Mouse (Mus musculus) bone marrow, adult 2 months (tissue): ENCODE data around the gene Ctnna2. TPM values are rescaled to one million over a fixed set of nuclear protein-coding genes. Genes with fewer than 3 reads are reported as not detected.

Source experiments
- H3K27ac ChIP-seq: fragments of 200-500 bp; 2 replicates; pipeline ENCODE4 v1.5.1; 2012; ENCODE audit warnings: low read depth, mild to moderate bottlenecking, control low read depth, inconsistent platforms, low read length; ENCODE audit not compliant: control insufficient read depth, poor library complexity, insufficient read depth
- H3K4me1 ChIP-seq: fragments of 200-500 bp; 2 replicates; pipeline ENCODE4 v1.6.1; 2011; ENCODE audit warnings: low read length; ENCODE audit not compliant: control insufficient read depth, insufficient read depth
- H3K4me3 ChIP-seq: fragments of 200-500 bp; replicated peaks from 2 replicates; pipeline ENCODE3; 2011; ENCODE audit warnings: mild to moderate bottlenecking, low read depth, low read length, control low read depth; ENCODE audit not compliant: control insufficient read depth
- CTCF ChIP-seq: fragments of 200-500 bp; IDR thresholded peaks from 2 replicates; pipeline ENCODE4 v1.5.1; 2011; ENCODE audit warnings: low read length, control low read depth; ENCODE audit not compliant: control insufficient read depth, insufficient read depth
- POLR2A ChIP-seq: fragments of 200-500 bp; IDR thresholded peaks from 2 replicates; pipeline ENCODE4 v1.6.1; 2011; ENCODE audit warnings: low read depth, mild to moderate bottlenecking, control low read depth, low read length, borderline replicate concordance; ENCODE audit not compliant: control insufficient read depth
- WGBS: fragments of 180-500 bp; shearing (Covaris S2); methylation state at CpG from one replicate; pipeline ENCODE4 v1.1.7; 2018; 5-methylcytosine and 5-hydroxymethylcytosine counted together
- polyA plus RNA-seq: library from polyadenylated mRNA; stranded (reverse); fragments of >200 nt; gene quantifications from 2 replicates; pipeline ENCODE4 v1.2.4, GENCODE M21; 2011; ENCODE audit warnings: low replicate concordance; ENCODE audit not compliant: missing spikeins, insufficient read depth, insufficient read length

Gene Ctnna2
- polyA plus RNA-seq, 1 experiment: not detected

GRCm38 (mm10) chr6:77511805-77512204 is 467.7 kb downstream of the Ctnna2 start:
- Histone ChIP-seq H3K4me3 (no peak overlapping the region), H3K27ac (no peak overlapping the region), H3K4me1 (no peaks in the 10 kb centered on the region)
- TF ChIP-seq POLR2A: no peak
- no peak for TF ChIP-seq CTCF
- 30% methylated on average over 5 of the region's 5 CpGs for WGBS

DNA sequence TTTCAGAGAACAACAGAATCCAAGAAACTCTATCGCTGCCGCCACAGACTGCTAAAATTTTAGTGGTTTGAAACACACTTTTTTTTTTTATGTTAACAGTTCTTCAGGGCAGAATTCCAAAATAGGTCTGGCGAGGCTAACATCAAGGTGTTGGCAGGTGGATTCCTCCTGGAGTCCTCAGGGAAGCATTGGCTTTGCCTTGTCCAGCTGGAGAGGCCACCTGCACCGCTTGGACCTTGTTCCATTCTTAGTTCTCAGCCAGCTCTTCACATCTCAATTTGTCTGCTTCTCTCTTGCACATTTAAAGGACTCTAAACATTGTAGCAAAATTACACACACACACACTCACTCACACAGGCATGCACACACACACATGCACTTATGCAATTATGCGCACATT is 487.8 kb downstream of the Ctnna2 start:
- TF ChIP-seq CTCF (no peak), POLR2A (no peak)
- Histone ChIP-seq H3K27ac (no peak overlapping the region), H3K4me1 (no peaks in the 10 kb centered on the region), H3K4me3 (no peak overlapping the region)
- 75% methylated on average over 5 of the region's 5 CpGs for WGBS

DNA sequence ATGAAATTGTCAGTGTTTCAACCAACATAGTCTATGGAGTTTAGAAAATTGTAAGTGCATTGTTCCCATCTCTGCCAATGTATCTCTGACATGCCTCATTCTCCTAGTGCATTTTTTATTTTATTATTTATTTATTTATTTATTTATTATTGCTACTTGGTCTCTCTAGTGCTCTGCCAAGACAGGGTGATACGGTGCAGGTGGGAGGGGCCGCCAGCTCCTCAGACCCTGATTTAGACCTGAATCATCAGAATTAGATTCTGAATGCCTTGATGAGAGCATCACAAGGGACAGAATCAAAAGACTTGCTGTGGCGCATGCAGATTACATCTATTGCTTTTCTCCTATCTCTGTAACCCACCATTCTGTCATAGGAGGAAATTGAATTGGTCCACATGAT is 492.8 kb downstream of the Ctnna2 start:
- 87% methylated on average over 3 of the region's 3 CpGs for WGBS
- Histone ChIP-seq H3K27ac (no peak overlapping the region), H3K4me3 (no peak overlapping the region), H3K4me1 (no peaks in the 10 kb centered on the region)
- TF ChIP-seq POLR2A: no peak
- no peak for TF ChIP-seq CTCF

DNA sequence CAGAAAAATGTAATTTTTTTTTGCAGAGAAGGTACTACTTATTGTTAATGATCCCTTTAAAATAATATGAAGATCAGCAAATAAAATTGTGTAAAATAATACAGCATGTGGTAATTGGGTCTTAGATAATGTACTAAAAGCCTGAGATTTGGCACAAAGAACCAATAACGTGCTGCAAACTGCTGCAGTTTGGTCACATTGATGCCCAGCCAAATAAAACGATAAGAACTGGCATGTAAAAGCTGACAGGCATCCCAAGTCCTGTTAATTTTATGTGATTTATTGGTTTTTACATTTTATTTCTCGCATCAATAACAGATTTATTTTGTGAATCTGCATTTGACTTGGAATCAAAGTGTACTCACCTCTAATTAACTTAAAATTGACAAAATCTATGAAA is 497.4 kb downstream of the Ctnna2 start:
- H3K4me1 ChIP-seq: no peaks in the 10 kb centered on the region
- no peak for TF ChIP-seq CTCF
- no peak for TF ChIP-seq POLR2A
- no peak overlapping the region for H3K27ac ChIP-seq
- no peak overlapping the region for H3K4me3 ChIP-seq
- 70% methylated on average over 3 of the region's 3 CpGs for WGBS

- WGBS: 44% methylated on average over 1 of the region's 1 CpGs
Observed at GRCm38 (mm10) chr6:77475354-77475753, 504.1 kb downstream of the Ctnna2 start.

GRCm38 (mm10) chr6:77473256-77473655 is 506.2 kb downstream of the Ctnna2 start:
- TF ChIP-seq CTCF: no peak
- TF ChIP-seq POLR2A: no peak
- H3K4me1 ChIP-seq: no peaks in the 10 kb centered on the region
- WGBS: 80% methylated on average over 7 of the region's 7 CpGs

More at GRCm38 (mm10) chr6:77475354-77475753, 504.1 kb downstream of the Ctnna2 start:
- TF ChIP-seq CTCF: no peak
- no peak for TF ChIP-seq POLR2A
- no peak overlapping the region for H3K4me3 ChIP-seq
- no peak overlapping the region for H3K27ac ChIP-seq
- H3K4me1 ChIP-seq: no peaks in the 10 kb centered on the region

GRCm38 (mm10) chr6:77468058-77468457 is 511.4 kb downstream of the Ctnna2 start:
- TF ChIP-seq CTCF (no peak), POLR2A (no peak)
- Histone ChIP-seq H3K4me1 (no peaks in the 10 kb centered on the region), H3K4me3 (no peak overlapping the region), H3K27ac (no peak overlapping the region)
- WGBS: 84% methylated on average over 3 of the region's 3 CpGs

More at GRCm38 (mm10) chr6:77473256-77473655, 506.2 kb downstream of the Ctnna2 start:
- no peak overlapping the region for H3K4me3 ChIP-seq
- H3K27ac ChIP-seq: no peak overlapping the region

DNA sequence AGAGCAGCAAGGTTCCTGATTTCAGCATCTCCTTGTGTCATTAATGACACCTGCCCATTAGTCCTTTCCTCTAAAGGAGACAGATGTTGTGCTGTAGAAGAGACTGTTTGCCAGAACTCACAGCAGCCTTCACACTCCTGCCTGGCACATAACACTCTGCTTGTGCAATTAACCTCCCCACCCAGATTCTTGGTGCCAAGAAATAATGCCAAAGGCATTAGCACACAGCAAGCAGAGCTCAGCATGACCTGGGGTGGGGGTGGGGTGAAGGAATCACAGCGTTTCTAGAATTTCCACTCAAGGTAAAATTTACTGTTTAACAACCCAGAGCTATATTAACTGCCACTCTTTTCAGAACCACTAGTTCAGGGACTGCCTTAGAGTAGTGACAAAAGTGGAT is 516.8 kb downstream of the Ctnna2 start:
- Histone ChIP-seq H3K4me3 (no peak overlapping the region), H3K4me1 (no peaks in the 10 kb centered on the region), H3K27ac (no peak overlapping the region)
- TF ChIP-seq POLR2A: no peak
- no peak for TF ChIP-seq CTCF
- WGBS: 39% methylated on average over 1 of the region's 1 CpGs

DNA sequence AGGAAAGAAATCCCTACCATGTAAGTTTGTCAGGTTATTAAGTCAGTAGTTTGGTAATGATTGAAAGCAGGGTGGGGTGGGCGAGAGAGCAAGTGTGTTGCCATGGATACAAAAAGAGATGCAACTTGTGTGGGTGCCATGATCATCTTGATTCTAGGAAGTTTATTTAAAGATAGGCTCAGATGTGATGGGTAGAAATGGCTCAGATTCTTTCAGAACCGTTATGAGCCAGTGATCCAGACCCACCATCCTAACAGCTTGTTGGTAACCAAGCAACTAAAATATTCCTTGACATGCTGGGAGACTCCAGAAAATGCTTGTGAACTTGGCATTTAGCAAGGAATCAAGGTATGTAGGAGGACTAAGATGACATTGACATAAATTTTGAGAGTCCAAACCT is 521.6 kb downstream of the Ctnna2 start:
- WGBS: 67% methylated on average over 2 of the region's 2 CpGs
- Histone ChIP-seq H3K4me1 (no peaks in the 10 kb centered on the region), H3K27ac (no peak overlapping the region), H3K4me3 (no peak overlapping the region)
- TF ChIP-seq POLR2A (no peak), CTCF (no peak)
